Mouse (Mus musculus): ENCODE data around the gene Tsfm.
"Not testable (repeated sequence)": the region's sequence is repeated elsewhere in the genome, so short reads cannot be mapped to it uniquely, and the experiment has no call there.

Gene Tsfm

DNA sequence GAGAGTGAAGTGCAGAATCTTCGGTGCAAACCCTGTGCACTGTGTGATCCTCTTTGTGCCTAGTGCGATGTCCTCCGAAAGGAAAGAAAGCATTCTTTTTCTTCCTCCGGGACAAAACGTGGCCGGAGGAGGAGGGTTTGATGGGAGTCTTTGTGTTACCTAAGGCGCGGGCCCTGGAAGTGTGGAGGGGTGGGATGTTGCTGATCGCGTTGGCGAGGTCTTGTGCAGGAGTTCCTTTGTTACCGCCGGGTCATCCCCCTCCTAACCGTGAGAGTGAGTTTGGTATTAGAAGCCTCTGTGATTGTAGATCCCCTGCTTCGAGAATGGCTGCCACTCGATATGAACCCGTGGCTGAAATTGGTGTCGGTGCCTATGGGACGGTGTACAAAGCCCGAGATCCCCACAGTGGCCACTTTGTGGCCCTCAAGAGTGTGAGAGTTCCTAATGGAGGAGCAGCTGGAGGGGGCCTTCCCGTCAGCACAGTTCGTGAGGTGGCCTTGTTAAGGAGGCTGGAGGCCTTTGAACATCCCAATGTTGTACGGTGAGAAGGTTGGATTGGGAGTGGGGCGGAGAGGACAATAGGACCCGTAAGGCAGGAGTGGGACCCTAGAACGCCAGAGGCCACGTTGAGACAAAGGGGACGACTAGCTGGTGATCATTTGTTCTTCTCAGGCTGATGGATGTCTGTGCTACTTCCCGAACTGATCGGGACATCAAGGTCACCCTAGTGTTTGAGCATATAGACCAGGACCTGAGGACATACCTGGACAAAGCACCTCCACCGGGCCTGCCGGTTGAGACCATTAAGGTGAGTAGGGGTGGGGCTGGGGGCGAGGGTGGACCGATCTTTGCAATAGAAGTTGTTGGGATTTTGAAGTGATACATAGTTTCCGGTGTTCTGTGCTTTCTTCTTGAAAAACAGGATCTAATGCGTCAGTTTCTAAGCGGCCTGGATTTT, 33.6 kb upstream of the Tsfm start:
- peak; percentile 49 for DNase-seq (ENCODE audit: low read depth)

DNA sequence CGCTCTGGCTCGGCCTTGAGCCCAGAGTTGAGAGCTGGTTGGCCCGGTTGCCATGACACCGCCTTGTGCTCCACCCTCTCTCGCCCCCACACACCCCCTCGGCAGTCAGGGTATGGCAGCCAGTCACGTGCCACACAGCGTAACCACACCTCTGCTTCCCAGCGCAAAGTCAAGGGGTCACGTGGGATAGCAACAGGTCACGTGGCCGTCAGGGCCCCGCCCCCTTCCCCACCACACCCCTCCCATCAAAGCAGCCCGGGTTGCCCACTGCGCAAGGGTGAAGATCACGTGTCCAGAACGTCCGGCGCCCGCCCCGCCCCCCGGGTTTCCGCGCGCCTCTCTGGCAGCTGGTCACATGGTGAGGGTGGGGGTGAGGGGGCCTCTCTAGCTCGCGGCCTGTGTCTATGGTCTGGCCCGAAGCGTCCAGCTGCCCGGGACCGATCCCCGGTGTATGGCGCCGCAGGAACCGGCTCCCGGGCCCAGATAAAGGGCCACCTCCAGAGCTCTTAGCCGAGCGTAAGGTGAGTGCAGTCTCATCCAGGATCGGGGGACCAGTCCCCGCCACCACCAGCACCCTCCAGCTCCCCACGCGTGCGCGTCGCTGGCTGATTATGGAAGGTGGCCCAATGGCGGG, 32.7 kb upstream of the Tsfm start, which contains the start of gene Cdk4:
TSS of gene Cdk4 (plus strand) at position 296 of the 634 bp plus-strand sequence.
- peak; percentile 99 for DNase-seq (ENCODE audit: low read depth)

GRCm38 (mm10) chr10:127062503-127062902, 31.9 kb upstream of the Tsfm start:
- DNase-seq (ENCODE audit: low read depth) = peak; percentile 85

- not testable (repeated sequence) for DNase-seq (ENCODE audit: low read depth)
Observed at GRCm38 (mm10) chr10:127062101-127062500, 31.5 kb upstream of the Tsfm start.

DNA sequence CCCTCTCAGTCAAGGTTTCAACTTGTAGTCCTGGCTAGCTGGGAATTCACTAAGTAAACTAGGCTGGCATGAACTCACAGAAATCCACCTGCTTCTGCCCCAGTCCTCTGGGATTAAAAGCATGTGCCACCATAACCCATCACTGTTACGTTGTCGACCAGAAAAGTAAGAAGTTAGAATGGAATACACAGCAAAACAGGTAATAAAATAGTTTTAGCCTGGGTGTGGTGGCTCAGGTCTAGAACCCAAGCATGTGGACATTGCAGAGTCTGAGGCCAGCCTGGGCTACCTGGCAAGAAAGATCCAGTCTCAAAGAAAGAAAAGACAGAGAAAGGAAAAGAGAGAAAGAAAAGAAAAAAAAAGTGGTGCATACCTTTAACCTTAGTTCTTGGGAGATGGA, 30.9 kb upstream of the Tsfm start:
- DNase-seq (ENCODE audit: low read depth) = no peak

- DNase-seq (ENCODE audit: low read depth) = no peak
Observed at GRCm38 (mm10) chr10:127061085-127061484, 30.4 kb upstream of the Tsfm start.

DNA sequence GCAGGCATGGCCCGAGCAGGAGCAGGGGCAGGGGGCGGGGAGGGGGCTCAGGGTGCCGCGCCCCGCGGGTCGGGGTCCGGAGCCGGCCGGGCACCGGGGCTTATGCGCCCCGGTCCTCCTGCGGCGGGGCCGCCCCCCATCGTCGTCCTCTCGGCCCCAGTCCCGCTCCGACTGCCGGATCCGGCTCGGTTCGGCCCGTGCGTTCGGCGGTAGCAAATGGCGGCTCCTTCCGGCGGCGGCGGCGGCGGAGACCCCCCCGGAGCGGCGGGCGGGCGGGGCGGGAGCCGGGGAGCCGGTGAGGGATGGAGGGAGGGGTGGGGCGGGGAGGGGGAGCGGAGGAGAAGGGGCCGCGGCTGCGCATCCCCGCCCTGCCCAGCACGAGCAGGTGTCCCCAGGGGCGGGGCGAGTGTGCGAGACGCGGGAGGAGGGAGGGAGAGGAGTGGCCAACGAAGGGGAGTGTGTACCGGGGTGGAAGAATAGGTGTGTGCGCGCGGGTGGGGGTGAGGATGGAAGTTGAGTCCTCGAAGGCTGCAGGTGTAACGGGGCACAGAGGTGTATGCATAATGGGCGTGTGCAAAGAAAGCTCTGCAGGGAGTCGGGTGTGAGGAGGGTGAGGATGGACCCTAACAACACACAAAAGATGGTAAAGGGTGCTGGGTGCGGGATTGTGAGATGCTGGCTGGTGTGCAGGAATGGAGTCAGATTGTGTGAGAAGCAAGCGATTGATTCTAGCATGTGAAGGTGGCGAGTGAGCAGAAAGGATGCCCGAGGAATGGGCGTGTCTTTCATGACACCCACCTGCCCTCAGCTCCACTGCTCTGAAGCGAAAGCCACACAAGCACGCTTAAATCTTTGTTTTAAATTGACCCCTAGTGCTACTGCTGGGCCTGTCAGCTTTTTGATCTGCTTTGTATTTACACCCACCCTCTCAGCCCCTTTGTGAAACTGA, 29.6 kb upstream of the Tsfm start, which contains the start of gene March9:
TSS of gene March9 (minus strand) at position 217 of the 949 bp plus-strand sequence.
- peak; percentile 66 for DNase-seq (ENCODE audit: low read depth)

GRCm38 (mm10) chr10:127059174-127059967, 28.7 kb upstream of the Tsfm start:
- DNase-seq (ENCODE audit: low read depth) = no peak

DNA sequence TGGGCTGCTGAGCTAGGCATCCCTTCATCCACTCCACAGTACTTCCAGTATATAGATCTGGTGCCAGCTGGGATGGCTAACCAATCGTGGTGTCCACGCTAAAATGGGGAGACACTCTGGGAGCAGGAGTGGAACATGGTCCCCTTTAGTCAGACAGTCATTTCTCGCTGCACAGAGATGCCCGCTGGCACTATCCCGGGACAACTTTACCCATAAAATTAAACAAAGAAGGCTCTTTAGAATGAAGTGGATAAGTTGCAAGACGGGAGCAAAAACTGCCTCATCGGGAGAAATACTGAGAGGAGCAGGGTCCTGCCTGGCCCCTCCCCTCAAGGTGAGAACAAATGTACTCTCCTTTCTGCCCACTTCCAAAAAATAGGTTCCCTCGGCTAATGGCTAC, 28.1 kb upstream of the Tsfm start:
- DNase-seq (ENCODE audit: low read depth) = no peak

DNA sequence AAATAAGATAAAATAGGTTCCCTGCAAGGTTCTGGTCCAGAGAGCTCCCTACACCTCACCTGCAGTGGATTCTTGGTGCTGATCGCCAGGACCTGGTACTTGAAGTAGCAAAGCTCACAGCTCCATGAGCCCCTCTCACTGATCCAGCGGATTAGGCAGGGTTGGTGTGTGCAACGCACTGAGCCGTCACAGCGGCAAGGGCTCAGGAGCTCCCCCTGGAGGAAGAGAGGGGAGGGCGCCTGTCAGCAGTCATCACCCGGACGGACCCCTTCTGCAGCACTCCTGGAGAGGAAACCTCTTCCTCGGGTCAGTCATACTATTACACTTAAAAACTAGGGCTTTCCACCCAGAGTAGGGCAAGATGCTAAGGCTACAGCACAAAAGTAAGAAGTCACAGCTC, 27.5 kb upstream of the Tsfm start:
- DNase-seq (ENCODE audit: low read depth) = peak; percentile 78

GRCm38 (mm10) chr10:127056490-127056889, 25.9 kb upstream of the Tsfm start:
- no peak for DNase-seq (ENCODE audit: low read depth)

- no peak for DNase-seq (ENCODE audit: low read depth)
Observed at GRCm38 (mm10) chr10:127055406-127055805, 24.8 kb upstream of the Tsfm start.

- DNase-seq (ENCODE audit: low read depth) = no peak
Observed at GRCm38 (mm10) chr10:127054646-127055045, 24.0 kb upstream of the Tsfm start.

GRCm38 (mm10) chr10:127050119-127050474, 19.5 kb upstream of the Tsfm start:
- no peak for DNase-seq (ENCODE audit: low read depth)

- no peak for DNase-seq (ENCODE audit: low read depth)
Observed at GRCm38 (mm10) chr10:127049395-127050118, 18.9 kb upstream of the Tsfm start.

DNA sequence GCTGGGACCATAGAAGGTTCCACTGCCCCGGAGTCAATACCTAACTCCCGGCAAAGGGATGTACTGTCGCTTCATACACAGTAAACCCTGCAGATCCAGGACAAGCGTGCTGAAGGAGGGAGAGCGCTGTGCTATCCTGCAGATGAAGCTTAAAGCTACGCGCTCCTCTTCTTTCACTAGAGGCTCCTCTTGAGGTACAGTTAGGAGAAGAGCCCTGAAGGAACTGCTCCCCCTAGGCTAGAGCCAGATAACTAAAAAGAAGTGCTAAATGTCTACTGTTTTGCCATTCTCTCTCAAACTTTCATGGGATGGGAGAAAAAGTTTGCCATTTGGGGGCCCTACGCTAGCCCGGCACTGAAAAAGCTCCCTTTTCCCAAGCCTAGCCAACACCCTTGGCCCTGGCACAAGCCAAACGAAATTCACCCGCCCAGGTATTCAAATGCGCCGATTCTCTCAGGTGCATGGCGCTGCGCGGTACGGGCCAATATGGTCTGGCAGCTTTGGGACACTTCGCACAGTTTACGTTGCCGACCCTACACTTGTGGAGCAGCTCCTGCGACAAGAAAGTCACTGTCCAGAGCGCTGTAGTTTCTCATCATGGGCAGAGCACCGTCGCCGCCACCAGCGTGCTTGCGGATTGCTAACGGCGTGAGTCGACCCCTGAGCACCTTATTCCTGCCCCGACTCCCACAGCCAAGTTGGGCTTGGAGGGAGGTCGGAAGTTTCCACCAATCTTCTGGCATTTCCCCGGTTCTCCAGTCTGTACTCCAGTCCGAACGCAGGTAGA, 18.2 kb upstream of the Tsfm start:
- no peak for DNase-seq (ENCODE audit: low read depth)

- DNase-seq (ENCODE audit: low read depth) = no peak
Observed at GRCm38 (mm10) chr10:127047954-127048353, 17.3 kb upstream of the Tsfm start, which contains the start of gene Cyp27b1. Gene Cyp27b1, plus strand, starts transcription at chr10:127048250.

GRCm38 (mm10) chr10:127043187-127043586, 12.5 kb upstream of the Tsfm start:
- no peak for DNase-seq (ENCODE audit: low read depth)

GRCm38 (mm10) chr10:127042468-127043115, 12.0 kb upstream of the Tsfm start:
- DNase-seq (ENCODE audit: low read depth) = peak; percentile 26

All from 416B (cell line).